In genomic region chr9:28181916-28182315, GRCm38 (mm10) we compare ENCODE assay signal across 17 mouse cellular contexts.
"Had no signal": no experiment of that assay in that cellular context is flagged by ENCODE, and none has a peak within 500 bp of the region (broad histone marks: within the 10 kb centered on the region; RNA-seq: fewer than 3 reads in every experiment).

No protein-coding gene starts in this region.

- H3K27ac ChIP-seq: liver, embryonic 12.5 days; liver, embryonic 14.5 days; midbrain, embryonic 15.5 days; neural tube, embryonic 13.5 days; neural tube, embryonic 15.5 days had no signal

- H3K4me1 ChIP-seq: liver, embryonic 12.5 days; neural tube, embryonic 13.5 days; neural tube, embryonic 15.5 days had no signal

- H3K36me3 ChIP-seq: liver, embryonic 12.5 days; midbrain, embryonic 15.5 days; neural tube, embryonic 13.5 days; neural tube, embryonic 15.5 days had no signal

- ATAC-seq: liver, embryonic 12.5 days; midbrain, embryonic 15.5 days had no signal

- H3K27me3 ChIP-seq: liver, embryonic 12.5 days; midbrain, embryonic 15.5 days; neural tube, embryonic 13.5 days; neural tube, embryonic 15.5 days had no signal

- H3K4me2 ChIP-seq: liver, embryonic 12.5 days; lung, embryonic 14.5 days; midbrain, embryonic 11.5 days; midbrain, embryonic 15.5 days; neural tube, embryonic 13.5 days; neural tube, embryonic 15.5 days had no signal

- H3K4me3 ChIP-seq: liver, embryonic 12.5 days; midbrain, embryonic 15.5 days; myocyte; neural tube, embryonic 13.5 days; neural tube, embryonic 15.5 days had no signal

- DNase-seq: lung, adult 18-20 months; lung, embryonic 14.5 days; lung, postnatal 10 days; lung, postnatal 4 days; right cerebral cortex, postnatal 25 days; right cerebral cortex, postnatal 4 days; spleen, adult 18-20 months; thymus, adult 2 months; thymus, postnatal 25 days; thymus, postnatal 4 days had no signal

- H3K9me3 ChIP-seq: liver, embryonic 12.5 days; midbrain, embryonic 15.5 days; neural tube, embryonic 13.5 days; neural tube, embryonic 15.5 days had no signal

- H3K9ac ChIP-seq: liver, embryonic 12.5 days; liver, embryonic 14.5 days; lung, embryonic 14.5 days; midbrain, embryonic 15.5 days; neural tube, embryonic 13.5 days; neural tube, embryonic 15.5 days had no signal
